Mouse (Mus musculus) ovary, postnatal 14 days (tissue): ENCODE results near the gene Ccdc30.
A peak's percentile ranks its signal among the peaks of the same experiment; 100 is the strongest.

ENCODE experiments used
- DNase-seq: peaks from one replicate; pipeline ENCODE4 v3.0.0; 2022; ENCODE audit warnings: low spot score

Gene Ccdc30

GRCm38 (mm10) chr4:119417270-119417669 lies 1.9 kb upstream of the Ccdc30 start:
- DNase-seq: no peak

GRCm38 (mm10) chr4:119412791-119413190 lies 2.5 kb downstream of the Ccdc30 start:
- no peak for DNase-seq

GRCm38 (mm10) chr4:119411877-119412650 lies 3.3 kb downstream of the Ccdc30 start:
- no peak for DNase-seq

GRCm38 (mm10) chr4:119403431-119403830 lies 11.9 kb downstream of the Ccdc30 start:
- no peak for DNase-seq

GRCm38 (mm10) chr4:119400896-119401295 lies 14.4 kb downstream of the Ccdc30 start:
- DNase-seq: no peak

- DNase-seq: no peak
Observed at GRCm38 (mm10) chr4:119398751-119399150, 16.6 kb downstream of the Ccdc30 start.

GRCm38 (mm10) chr4:119390369-119390768 lies 25.0 kb downstream of the Ccdc30 start:
- DNase-seq: peak; percentile 5

GRCm38 (mm10) chr4:119389184-119389583 lies 26.1 kb downstream of the Ccdc30 start:
- DNase-seq: no peak

GRCm38 (mm10) chr4:119381471-119382190 lies 33.7 kb downstream of the Ccdc30 start:
- no peak for DNase-seq

GRCm38 (mm10) chr4:119369460-119369859 lies 45.9 kb downstream of the Ccdc30 start:
- no peak for DNase-seq

- DNase-seq: no peak
Observed at GRCm38 (mm10) chr4:119366758-119367526, 48.4 kb downstream of the Ccdc30 start.

GRCm38 (mm10) chr4:119362231-119362630 lies 53.1 kb downstream of the Ccdc30 start:
- no peak for DNase-seq

GRCm38 (mm10) chr4:119359196-119359971 lies 55.9 kb downstream of the Ccdc30 start:
- DNase-seq: no peak

GRCm38 (mm10) chr4:119345508-119345907 lies 69.8 kb downstream of the Ccdc30 start:
- DNase-seq: no peak

GRCm38 (mm10) chr4:119338861-119339361 lies 76.4 kb downstream of the Ccdc30 start:
- peak; percentile 42 for DNase-seq

- DNase-seq: no peak
Observed at GRCm38 (mm10) chr4:119338422-119338821, 76.9 kb downstream of the Ccdc30 start.

- no peak for DNase-seq
Observed at GRCm38 (mm10) chr4:119333487-119333886, 81.8 kb downstream of the Ccdc30 start.

- DNase-seq: no peak
Observed at GRCm38 (mm10) chr4:119320896-119321550, 94.3 kb downstream of the Ccdc30 start.

- DNase-seq: peak; percentile 88
Observed at GRCm38 (mm10) chr4:119320131-119320830, 95.0 kb downstream of the Ccdc30 start, which contains the start of gene Ppih. Gene Ppih (minus strand): TSS chr4:119320546.

- DNase-seq: no peak
Observed at GRCm38 (mm10) chr4:119313756-119314155, 101.6 kb downstream of the Ccdc30 start.
